Mouse (Mus musculus): ENCODE results near the gene Ybx1.

Gene Ybx1

DNA sequence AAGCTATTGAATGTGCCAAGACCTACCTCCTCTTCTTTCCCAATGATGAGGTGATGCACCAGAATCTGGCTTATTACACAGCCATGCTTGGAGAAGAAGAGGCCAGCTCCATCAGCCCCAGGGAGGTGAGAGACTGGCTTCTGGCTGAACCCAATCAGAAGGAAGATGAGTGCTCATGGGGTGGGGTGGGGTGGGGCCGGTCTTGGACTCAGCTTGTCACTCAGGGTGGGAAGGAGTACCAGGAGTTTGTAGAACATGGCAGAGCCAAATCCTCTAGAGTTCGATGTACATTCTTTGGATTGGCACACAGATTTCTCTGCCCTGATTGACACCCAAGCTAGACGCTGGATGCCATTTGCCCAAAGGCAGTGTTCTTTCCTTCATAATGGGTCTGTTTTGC lies 55.7 kb downstream of the Ybx1 start:
- CTCF ChIA-PET: interaction anchor here (0.9 to 1.1 kb wide), 2 partner anchors 21 to 101 kb away, joined by 4 to 5 read pairs; partner anchors contain the start of gene Tmem269

GRCm38 (mm10) chr4:119234348-119234747 lies 60.1 kb downstream of the Ybx1 start:
- CTCF ChIA-PET: no interaction called here

- CTCF ChIA-PET: no interaction called here
These were observed 61.0 kb downstream of the Ybx1 start for GRCm38 (mm10) chr4:119233256-119233901.

- CTCF ChIA-PET: interaction anchor here (0.8 kb wide), 1 partner anchor 9 kb away, joined by 20 read pairs; no protein-coding TSS in a partner anchor
These were observed 61.8 kb downstream of the Ybx1 start, which contains the start of the genes AU022252 and P3h1 for GRCm38 (mm10) chr4:119232410-119233255. Gene AU022252, minus strand, starts transcription at chr4:119232712. Gene P3h1, plus strand, starts transcription at chr4:119232915.
